Mouse (Mus musculus) brain, embryonic 14.5 days (tissue): Measurements from ENCODE around the gene Ets1.

Experiments
- CTCF ChIP-seq: fragments of 200-500 bp; IDR thresholded peaks from 2 replicates; pipeline ENCODE4 v1.5.1; 2012; ENCODE audit warnings: inconsistent platforms, mild to moderate bottlenecking, moderate library complexity, borderline replicate concordance; ENCODE audit not compliant: insufficient read depth, insufficient read length; ENCODE audit errors: extremely low read depth
- POLR2A ChIP-seq: fragments of 200-500 bp; IDR thresholded peaks from 2 replicates; pipeline ENCODE4 v1.6.1; 2012; ENCODE audit warnings: mild to moderate bottlenecking, inconsistent platforms, borderline replicate concordance; ENCODE audit not compliant: poor library complexity, insufficient read depth, insufficient read length, severe bottlenecking; ENCODE audit errors: extremely low read depth

GRCm38 (mm10) chr9:32710987-32711652 lies 75.1 kb downstream of the Ets1 start:
- TF ChIP-seq CTCF (no peak), POLR2A (no peak)
